Mouse (Mus musculus) gastrocnemius, adult 2 months (tissue): ENCODE measurements at regions not wholly inside any gene's neighbourhood (a gene's known extent, or its start where the extent isn't known, plus 50 kb on each side); places are given as distances from the start of the nearest gene placed in this dataset.
A peak's percentile ranks its signal among the peaks of the same experiment; 100 is the strongest.

ENCODE experiments used
- DNase-seq: peaks from one replicate; pipeline ENCODE4 v3.0.0; 2022
- H3K27ac ChIP-seq: fragments of 200-600 bp; 2 replicates; pipeline ENCODE4 v1.8.1; 2022; ENCODE audit warnings: mild to moderate bottlenecking
- H3K4me3 ChIP-seq: fragments of 200-600 bp; 2 replicates; pipeline ENCODE4 v1.8.1; 2022; ENCODE audit warnings: mild to moderate bottlenecking, moderate library complexity
- CTCF ChIP-seq: fragments of 200-600 bp; IDR thresholded peaks from 2 replicates; pipeline ENCODE4 v1.8.1; 2022; ENCODE audit warnings: antibody characterized with exemption, mild to moderate bottlenecking, moderate library complexity
- intact Hi-C: fragments of 180-260 bp; cut with DNase I; formaldehyde crosslinking; loops from one replicate; pipeline ENCODE4 v1.15.1; 2025

DNA sequence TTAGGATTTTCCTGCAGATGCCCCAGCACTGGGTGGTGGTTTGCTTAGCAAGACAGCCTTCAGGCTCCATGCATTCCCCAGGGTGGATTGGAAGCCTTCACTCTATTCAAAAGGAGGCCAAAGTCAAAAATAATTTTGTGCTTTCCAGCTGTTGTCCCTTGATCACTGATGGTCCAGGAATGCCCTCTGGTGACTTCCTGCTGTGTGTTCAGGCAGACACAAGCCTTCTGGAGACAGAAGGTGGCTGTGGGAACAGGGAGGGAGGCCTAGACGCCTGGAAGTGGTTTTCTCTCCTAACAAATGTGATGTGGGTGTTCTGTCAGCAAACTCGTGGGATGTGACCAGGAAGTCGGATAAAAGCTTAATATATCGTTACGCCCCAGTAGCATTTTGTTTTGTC, 81.3 kb downstream of the Atp6ap1l start:
- intact Hi-C loops: no loop called here

DNA sequence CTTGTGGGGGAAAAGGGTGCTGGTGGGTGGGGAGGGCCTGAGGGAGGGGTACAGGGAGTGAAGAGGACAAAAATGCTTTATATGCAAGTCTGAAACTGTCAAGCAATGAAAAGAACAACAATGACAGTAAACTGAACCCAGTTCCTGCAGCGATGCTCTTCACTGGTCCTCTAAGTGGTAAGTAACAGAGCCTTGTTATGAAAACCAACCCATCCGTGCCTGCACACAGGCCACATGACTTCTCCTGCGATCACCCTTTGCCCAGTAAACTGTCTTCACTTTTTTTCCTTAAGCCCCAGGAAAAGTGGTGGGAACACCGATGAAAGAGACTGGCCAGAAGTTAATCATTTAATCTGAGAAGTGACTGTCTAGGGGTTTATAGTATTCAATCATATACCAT, 83.3 kb downstream of the Atp6ap1l start:
- H3K27ac ChIP-seq: no peak overlapping the region
- intact Hi-C loops: no loop called here
- no peak for TF ChIP-seq CTCF

More for the DNA sequence above, 81.3 kb downstream of the Atp6ap1l start:
- TF ChIP-seq CTCF: peak; percentile 33; the same call in 1 of the 2 replicates
- H3K4me3 ChIP-seq: no peak overlapping the region
- DNase-seq: no peak
- H3K27ac ChIP-seq: no peak overlapping the region

DNA sequence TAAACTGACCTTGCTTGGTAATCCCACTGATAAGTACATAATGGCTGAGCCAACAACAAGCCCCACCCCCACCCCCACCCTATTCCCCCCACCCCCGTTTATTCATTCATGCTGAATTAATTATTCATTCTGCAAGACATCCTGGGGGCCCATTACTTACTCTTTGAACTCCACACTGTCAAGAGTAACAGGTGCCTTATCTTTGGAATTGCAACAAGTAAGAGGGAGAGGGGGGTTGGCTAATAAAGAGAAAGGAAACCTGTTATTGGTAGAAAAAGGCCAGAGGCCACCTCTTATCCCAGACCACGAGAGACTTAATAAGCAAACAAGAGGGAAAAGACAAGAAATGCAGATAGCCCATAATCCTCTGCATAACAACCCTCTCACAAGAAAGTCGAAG, 84.7 kb downstream of the Atp6ap1l start:
- intact Hi-C loops: no loop called here
- Histone ChIP-seq H3K27ac (no peak overlapping the region), H3K4me3 (no peak overlapping the region)
- TF ChIP-seq CTCF: no peak
- DNase-seq: no peak

More for the DNA sequence above, 83.3 kb downstream of the Atp6ap1l start:
- H3K4me3 ChIP-seq: no peak overlapping the region
- no peak for DNase-seq

DNA sequence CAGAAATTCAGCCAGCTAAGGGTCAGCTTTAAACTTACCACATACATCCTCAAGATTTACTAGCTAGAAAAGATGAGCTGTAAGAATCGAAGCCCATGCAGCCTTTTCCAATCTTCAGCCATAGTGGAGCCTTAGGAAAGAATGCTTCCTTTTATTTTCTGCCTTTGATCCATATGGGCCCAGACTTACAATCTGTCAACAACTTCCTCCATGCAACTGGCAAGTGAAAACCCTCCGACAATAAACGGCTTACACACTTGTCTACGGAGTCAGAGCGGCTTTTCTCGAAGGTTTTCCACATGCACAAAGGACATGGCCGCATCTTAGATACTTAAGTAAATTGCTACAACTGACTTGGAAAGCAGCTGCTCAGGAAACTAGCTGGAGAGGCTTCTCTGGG, 85.2 kb downstream of the Atp6ap1l start:
- H3K27ac ChIP-seq: no peak overlapping the region
- intact Hi-C loops: no loop called here
- no peak for TF ChIP-seq CTCF
- H3K4me3 ChIP-seq: no peak overlapping the region
- no peak for DNase-seq

DNA sequence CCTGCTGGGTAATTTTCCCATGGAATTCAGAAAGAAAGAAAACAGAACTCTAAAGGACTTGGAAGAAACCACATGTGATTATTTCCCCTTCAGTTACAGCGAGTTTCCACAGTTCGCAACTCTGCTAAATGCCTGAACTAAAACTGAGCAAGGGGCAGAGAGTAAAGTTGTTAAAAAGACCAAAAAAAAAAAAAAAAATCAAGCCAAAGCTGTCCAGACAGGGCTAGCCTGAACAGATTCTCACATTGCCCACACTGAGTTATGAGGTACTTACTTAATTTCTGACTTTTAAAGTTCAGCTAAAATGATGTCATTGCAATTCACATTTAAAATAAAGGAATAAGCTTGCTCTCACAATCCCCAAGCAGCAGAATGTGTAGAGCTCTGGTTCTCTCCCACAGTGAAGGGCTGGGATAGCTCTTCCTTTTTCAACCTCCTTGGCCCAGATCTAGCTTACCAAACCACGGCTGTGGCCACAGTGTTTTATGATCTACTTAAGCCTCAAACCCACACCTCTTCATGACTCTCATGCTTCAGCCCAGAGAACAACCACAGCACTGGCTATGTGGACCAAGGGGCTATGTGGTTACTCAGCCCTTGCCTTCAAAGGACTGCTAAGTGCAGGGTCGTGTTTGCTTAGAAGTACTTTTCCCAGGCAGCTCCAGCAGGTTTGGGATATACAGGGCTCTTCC, 90.8 kb downstream of the Atp6ap1l start:
- intact Hi-C loops: no loop called here

DNA sequence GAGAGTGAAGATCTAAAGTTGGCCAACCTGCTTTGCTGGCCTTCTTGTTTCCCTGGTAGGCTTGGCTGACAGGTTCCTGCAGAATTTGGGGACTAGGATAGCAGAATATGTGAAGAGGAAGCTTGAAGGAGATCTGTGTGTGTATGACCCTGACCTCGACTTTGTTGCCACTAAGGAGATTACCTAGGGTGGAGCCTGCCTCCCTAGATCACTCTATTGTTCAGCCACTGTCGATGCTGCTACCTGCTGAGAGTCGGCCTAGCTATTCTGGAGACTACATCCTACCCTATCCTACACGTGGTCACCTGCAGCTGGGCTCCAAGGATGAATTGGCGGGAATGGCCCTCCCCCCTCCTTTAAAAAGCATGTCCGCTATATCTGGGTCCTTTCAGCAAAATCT, 95.1 kb downstream of the Atp6ap1l start:
- no peak overlapping the region for H3K27ac ChIP-seq
- no peak for DNase-seq
- intact Hi-C loops: no loop called here
- H3K4me3 ChIP-seq: no peak overlapping the region
- no peak for TF ChIP-seq CTCF

More for the DNA sequence above, 90.8 kb downstream of the Atp6ap1l start:
- TF ChIP-seq CTCF: no peak
- Histone ChIP-seq H3K27ac (no peak overlapping the region), H3K4me3 (no peak overlapping the region)
- no peak for DNase-seq

DNA sequence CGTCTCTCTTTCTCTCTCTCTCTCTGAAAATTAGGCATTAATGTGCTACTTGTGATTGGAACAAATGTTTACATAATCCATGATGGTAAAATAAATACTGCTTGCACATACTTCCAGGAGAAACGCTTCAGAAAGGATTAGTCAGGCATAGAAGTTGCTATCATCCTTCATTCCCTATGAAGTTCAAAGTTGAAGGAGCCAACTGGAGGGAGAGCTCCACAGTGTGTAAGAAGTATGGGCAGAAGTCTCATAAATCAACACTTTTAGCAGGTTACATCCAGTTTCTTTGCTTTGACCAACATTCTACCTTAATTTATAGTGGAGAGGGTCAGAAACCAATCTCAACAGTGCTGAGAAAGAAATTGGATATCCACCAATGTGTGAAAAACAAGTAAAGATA, 105.5 kb downstream of the Atp6ap1l start:
- no peak overlapping the region for H3K4me3 ChIP-seq

DNA sequence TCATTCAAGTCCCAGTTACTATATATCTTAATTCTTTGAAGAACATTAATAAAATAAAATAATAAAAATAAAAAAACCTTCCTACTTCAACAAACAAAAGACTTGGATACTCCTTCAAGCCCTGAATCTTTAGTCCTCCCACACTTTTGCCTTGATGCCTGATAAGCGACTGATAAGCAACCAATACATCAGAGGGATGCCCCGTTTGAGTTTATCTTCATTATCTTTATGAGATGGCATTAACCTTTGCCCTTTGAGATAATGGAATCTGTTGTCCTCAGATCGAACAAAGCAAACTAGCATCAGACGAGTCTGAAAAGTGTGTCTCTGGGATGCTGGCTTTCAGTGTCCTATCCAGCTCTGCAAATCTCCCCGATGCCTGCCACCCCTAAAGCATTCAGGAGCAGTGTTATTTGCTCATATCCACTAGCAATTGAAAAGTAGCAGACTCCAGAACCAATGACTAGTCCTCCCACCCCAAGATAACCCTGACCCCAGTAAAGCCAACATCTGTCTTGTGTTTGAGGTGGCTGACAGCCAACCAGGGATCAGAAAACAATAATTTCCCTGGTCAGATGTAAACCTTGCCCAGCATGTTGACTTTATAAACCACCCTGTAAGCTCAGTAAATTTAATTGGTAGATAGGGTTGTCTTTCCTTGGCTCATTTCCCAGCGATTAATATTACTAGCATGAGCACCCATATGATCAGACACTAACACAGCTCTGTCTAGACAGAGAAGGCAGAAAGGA, 106.2 kb downstream of the Atp6ap1l start:
- TF ChIP-seq CTCF: no peak
- Histone ChIP-seq H3K4me3 (no peak overlapping the region), H3K27ac (no peak overlapping the region)
- intact Hi-C loops: no loop called here
- DNase-seq: no peak

More for the DNA sequence above, 105.5 kb downstream of the Atp6ap1l start:
- no peak overlapping the region for H3K27ac ChIP-seq
- intact Hi-C loops: no loop called here
- no peak for DNase-seq
- no peak for TF ChIP-seq CTCF

DNA sequence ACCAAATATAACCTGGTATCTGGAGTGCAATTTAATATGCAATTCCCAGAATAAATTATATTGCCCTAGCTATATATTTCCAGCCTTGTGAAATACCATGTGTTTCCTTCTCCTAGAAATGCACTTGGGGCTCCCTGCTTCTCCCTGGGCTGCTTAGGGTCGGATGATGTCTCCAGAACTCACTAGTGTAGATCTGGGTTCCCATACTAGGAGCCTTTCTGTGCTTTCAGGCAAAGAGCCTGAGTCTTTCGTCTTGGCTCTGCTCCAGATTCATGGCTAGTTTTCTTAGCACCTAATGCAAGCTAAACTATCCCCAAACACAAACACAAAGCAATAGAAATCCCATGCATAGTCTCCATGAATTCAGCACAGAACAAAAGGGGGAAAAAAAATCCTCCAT, 106.8 kb downstream of the Atp6ap1l start:
- intact Hi-C loops: no loop called here
- no peak overlapping the region for H3K4me3 ChIP-seq
- no peak for TF ChIP-seq CTCF
- DNase-seq: no peak
- no peak overlapping the region for H3K27ac ChIP-seq

DNA sequence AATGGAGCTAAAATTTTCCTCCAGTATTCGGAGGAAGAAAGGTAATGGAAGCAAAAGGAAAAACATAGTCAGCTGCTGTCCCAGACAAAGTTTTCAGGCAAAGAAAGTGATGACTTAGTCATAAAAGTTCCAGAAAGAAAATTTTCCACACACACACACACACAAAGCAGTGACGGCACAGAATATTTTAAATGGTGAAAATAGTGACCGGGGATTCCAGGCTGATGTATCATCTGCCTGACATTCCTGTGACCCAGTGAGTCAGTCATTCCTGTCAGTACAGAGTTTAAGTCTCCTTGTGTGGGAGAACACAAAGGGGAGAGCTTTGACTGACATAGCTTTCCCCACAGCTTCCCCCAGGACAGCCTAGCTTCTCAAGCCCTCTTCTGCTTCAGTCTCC, 107.9 kb downstream of the Atp6ap1l start:
- DNase-seq: no peak
- no peak for TF ChIP-seq CTCF
- Histone ChIP-seq H3K4me3 (no peak overlapping the region), H3K27ac (no peak overlapping the region)
- intact Hi-C loops: no loop called here

DNA sequence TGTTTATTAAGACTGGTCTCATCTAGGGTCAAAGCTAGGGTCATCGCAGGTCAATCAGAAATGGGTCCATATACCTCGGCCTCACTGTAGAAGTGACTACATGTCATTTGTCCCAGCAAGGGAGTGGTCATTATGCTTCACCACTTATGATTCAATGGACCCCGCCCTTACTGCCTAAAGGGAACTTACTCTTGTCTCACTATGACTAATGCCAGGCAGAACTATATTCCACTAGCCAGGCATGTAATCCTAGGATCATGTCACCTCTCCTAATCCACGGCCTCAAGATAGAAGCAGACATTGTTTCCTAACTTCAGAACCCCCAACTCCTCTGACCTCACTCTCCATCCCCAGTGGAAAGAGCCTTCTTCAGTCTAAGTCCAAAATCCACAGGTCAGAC, 108.3 kb downstream of the Atp6ap1l start:
- TF ChIP-seq CTCF: no peak
- intact Hi-C loops: no loop called here

DNA sequence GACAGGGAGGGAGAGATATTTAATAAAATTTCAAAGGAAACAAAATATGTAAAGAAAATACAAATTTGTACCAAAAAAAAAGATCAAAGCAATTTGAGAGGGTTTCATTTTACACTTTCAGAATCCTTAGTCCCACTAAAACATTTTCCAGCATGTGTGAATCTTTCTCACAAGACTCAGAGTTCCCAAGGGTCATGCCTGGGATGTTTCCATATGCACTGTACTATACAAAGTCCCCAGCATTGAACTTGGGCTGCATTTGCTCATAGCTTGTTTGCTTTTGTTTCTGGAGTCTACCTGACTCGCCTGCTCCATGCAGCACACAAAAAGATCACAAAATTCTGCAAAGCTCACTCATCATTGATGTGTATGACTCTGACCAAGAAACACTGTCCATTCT, 122.7 kb downstream of the Atp6ap1l start:
- TF ChIP-seq CTCF: no peak
- no peak for DNase-seq
- Histone ChIP-seq H3K27ac (no peak overlapping the region), H3K4me3 (no peak overlapping the region)
- intact Hi-C loops: no loop called here

More for the DNA sequence above, 108.3 kb downstream of the Atp6ap1l start:
- DNase-seq: no peak
- Histone ChIP-seq H3K4me3 (no peak overlapping the region), H3K27ac (no peak overlapping the region)

DNA sequence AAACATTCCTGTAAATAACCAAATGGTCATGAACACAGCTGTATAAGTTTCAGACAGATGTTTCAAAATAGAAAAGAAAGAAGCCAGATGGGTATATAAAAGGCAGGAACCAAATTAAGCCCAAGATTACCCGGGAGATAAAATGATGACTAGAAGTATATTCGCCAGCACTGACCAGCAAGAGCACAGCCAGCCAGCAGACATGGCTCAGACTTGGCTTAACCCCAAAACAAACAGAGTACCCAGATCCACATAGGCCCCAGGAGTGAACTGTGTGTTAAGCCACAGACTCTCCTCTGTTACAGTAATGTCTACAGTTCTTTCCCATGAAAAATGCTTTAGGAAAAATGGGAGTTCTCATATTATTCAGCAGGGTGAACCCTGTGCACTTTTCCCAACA, 123.2 kb downstream of the Atp6ap1l start:
- no peak for TF ChIP-seq CTCF
- no peak for DNase-seq
- H3K27ac ChIP-seq: no peak overlapping the region
- intact Hi-C loops: no loop called here
- no peak overlapping the region for H3K4me3 ChIP-seq

DNA sequence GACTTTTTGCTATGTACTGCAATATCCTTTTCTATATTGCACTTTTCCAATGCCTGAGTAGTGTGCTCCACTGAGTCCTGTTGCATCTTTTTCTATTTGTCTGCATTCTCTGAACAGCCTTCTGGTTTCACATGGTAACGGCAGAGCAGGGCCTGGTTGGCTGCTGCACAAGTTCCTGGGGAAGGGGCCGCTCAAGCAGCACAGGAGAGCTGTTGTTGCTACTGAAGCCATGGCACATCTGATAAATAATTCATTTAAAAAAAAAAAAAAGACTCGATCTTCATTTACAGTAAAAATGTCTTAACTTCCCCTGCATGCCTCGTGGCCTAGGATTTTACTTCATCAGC, 127.2 kb downstream of the Atp6ap1l start:
- intact Hi-C loops: no loop called here
- Histone ChIP-seq H3K4me3 (no peak overlapping the region), H3K27ac (no peak overlapping the region)
- DNase-seq: no peak
- no peak for TF ChIP-seq CTCF
